Mouse (Mus musculus) forebrain, embryonic 16.5 days (tissue): ENCODE measurements around the gene Adarb1. TPM values are rescaled to one million over a fixed set of nuclear protein-coding genes. Genes with fewer than 3 reads are reported as not detected.

Experiments
- ATAC-seq: fragments of 200-750 bp; cut with Nextera tagmentation; 2 replicates; pipeline ENCODE4 v1.8.0; 2017; ENCODE audit warnings: mild to moderate bottlenecking, moderate library complexity
- H3K27ac ChIP-seq: fragments of 300-500 bp; sonication (generic); 2 replicates; pipeline ENCODE4 v1.5.1; 2014; ENCODE audit warnings: low read length, control low read depth
- H3K27me3 ChIP-seq: fragments of 300-500 bp; sonication (generic); replicated peaks from 2 replicates; pipeline ENCODE4 v1.6.1; 2014; ENCODE audit warnings: low read length; ENCODE audit not compliant: control insufficient read depth, insufficient read depth
- H3K36me3 ChIP-seq: fragments of 300-500 bp; sonication (generic); 2 replicates; pipeline ENCODE4 v1.6.1; 2014; ENCODE audit not compliant: control insufficient read depth, insufficient read depth
- H3K4me1 ChIP-seq: fragments of 300-500 bp; sonication (generic); replicated peaks from 2 replicates; pipeline ENCODE4 v1.6.1; 2014; ENCODE audit warnings: low read length; ENCODE audit not compliant: control insufficient read depth, insufficient read depth
- H3K4me2 ChIP-seq: fragments of 300-500 bp; sonication (generic); 2 replicates; pipeline ENCODE4 v1.6.1; 2014; ENCODE audit warnings: mild to moderate bottlenecking, low read length, control low read depth
- H3K4me3 ChIP-seq: fragments of 300-500 bp; sonication (generic); replicated peaks from 2 replicates; pipeline ENCODE4 v1.5.1; 2014; ENCODE audit warnings: mild to moderate bottlenecking, low read length, control low read depth
- H3K9ac ChIP-seq: fragments of 300-500 bp; sonication (generic); replicated peaks from 2 replicates; pipeline ENCODE4 v1.6.1; 2014; ENCODE audit warnings: low read depth, low read length, control low read depth
- H3K9me3 ChIP-seq: fragments of 300-500 bp; sonication (generic); 2 replicates; pipeline ENCODE4 v1.6.1; 2016; ENCODE audit warnings: low read length; ENCODE audit not compliant: control insufficient read depth
- WGBS: fragments of 180-500 bp; shearing (Covaris S2); extraction: QIAGEN DNeasy Blood & Tissue Kit; methylation state at CpG from one replicate; pipeline ENCODE4 v1.1.7; 2014; 5-methylcytosine and 5-hydroxymethylcytosine counted together
- polyA plus RNA-seq: library from polyadenylated mRNA; unstranded; fragments of >200 nt; fragmentation: Nextera tagmentation; extraction: Ambion mirVana; gene quantifications from 2 replicates; pipeline ENCODE4 v1.2.1, GENCODE M21; 2015

Adarb1 gene
- polyA plus RNA-seq, 1 experiment from 2014 or later = 17.8 TPM

- 72% methylated on average over 6 of the region's 6 CpGs for WGBS
- Histone ChIP-seq H3K4me3 (no peak overlapping the region), H3K9me3 (no peaks in the 10 kb centered on the region), H3K4me2 (no peak overlapping the region), H3K36me3 (no peaks in the 10 kb centered on the region), H3K4me1 (peaks cover 9% of the 10 kb centered on the region; the same call in 1 of the 2 replicates), H3K27ac (no peak overlapping the region), H3K27me3 (no peaks in the 10 kb centered on the region), H3K9ac (no peak overlapping the region)
- no peak for ATAC-seq
Measured at GRCm38 (mm10) chr10:77380716-77381115, 37.4 kb downstream of the Adarb1 start.

GRCm38 (mm10) chr10:77379199-77379598 is 38.9 kb downstream of the Adarb1 start:
- no peaks in the 10 kb centered on the region for H3K27me3 ChIP-seq
- peaks cover 9% of the 10 kb centered on the region; the same call in 1 of the 2 replicates for H3K4me1 ChIP-seq
- 98% methylated on average over 4 of the region's 4 CpGs for WGBS
- ATAC-seq = no peak
- H3K36me3 ChIP-seq = no peaks in the 10 kb centered on the region
- H3K4me3 ChIP-seq = no peak overlapping the region
- H3K9me3 ChIP-seq = no peaks in the 10 kb centered on the region
- H3K4me2 ChIP-seq = no peak overlapping the region
- no peak overlapping the region for H3K27ac ChIP-seq
- H3K9ac ChIP-seq = no peak overlapping the region

- WGBS = 94% methylated on average over 1 of the region's 1 CpGs
- Histone ChIP-seq H3K27ac (no peak overlapping the region), H3K4me1 (0 out of 2 replicates have a peak, but pooled peaks cover under 1% of the 10 kb centered on the region), H3K4me2 (no peak overlapping the region), H3K4me3 (no peak overlapping the region), H3K27me3 (no peaks in the 10 kb centered on the region), H3K36me3 (no peaks in the 10 kb centered on the region), H3K9me3 (no peaks in the 10 kb centered on the region), H3K9ac (no peak overlapping the region)
- ATAC-seq = no peak
Measured at GRCm38 (mm10) chr10:77376056-77376455, 42.0 kb downstream of the Adarb1 start.

- Histone ChIP-seq H3K27ac (no peak overlapping the region), H3K9ac (no peak overlapping the region), H3K36me3 (no peaks in the 10 kb centered on the region), H3K4me3 (no peak overlapping the region), H3K9me3 (no peaks in the 10 kb centered on the region), H3K27me3 (no peaks in the 10 kb centered on the region), H3K4me1 (no peaks in the 10 kb centered on the region), H3K4me2 (no peak overlapping the region)
- no peak for ATAC-seq
- WGBS = 86% methylated on average over 1 of the region's 1 CpGs
Measured at GRCm38 (mm10) chr10:77374948-77375347, 43.1 kb downstream of the Adarb1 start.

GRCm38 (mm10) chr10:77374407-77374806 is 43.7 kb downstream of the Adarb1 start:
- 83% methylated on average over 5 of the region's 5 CpGs for WGBS
- no peaks in the 10 kb centered on the region for H3K27me3 ChIP-seq

GRCm38 (mm10) chr10:77370129-77370528 is 47.9 kb downstream of the Adarb1 start:
- ATAC-seq = no peak
- no peaks in the 10 kb centered on the region for H3K36me3 ChIP-seq
- WGBS = 73% methylated on average over 5 of the region's 5 CpGs
- no peaks in the 10 kb centered on the region for H3K27me3 ChIP-seq
- H3K9ac ChIP-seq = no peak overlapping the region
- no peak overlapping the region for H3K4me3 ChIP-seq
- no peak overlapping the region for H3K27ac ChIP-seq
- H3K9me3 ChIP-seq = no peaks in the 10 kb centered on the region
- H3K4me2 ChIP-seq = no peak overlapping the region
- H3K4me1 ChIP-seq = peaks cover 7% of the 10 kb centered on the region

More at GRCm38 (mm10) chr10:77374407-77374806, 43.7 kb downstream of the Adarb1 start:
- Histone ChIP-seq H3K4me2 (no peak overlapping the region), H3K9ac (no peak overlapping the region), H3K4me3 (no peak overlapping the region), H3K9me3 (no peaks in the 10 kb centered on the region), H3K36me3 (no peaks in the 10 kb centered on the region), H3K4me1 (no peaks in the 10 kb centered on the region), H3K27ac (no peak overlapping the region)
- no peak for ATAC-seq

GRCm38 (mm10) chr10:77367973-77368372 is 50.1 kb downstream of the Adarb1 start:
- Histone ChIP-seq H3K4me3 (no peak overlapping the region), H3K4me1 (peaks cover 7% of the 10 kb centered on the region), H3K4me2 (no peak overlapping the region), H3K36me3 (no peaks in the 10 kb centered on the region), H3K27ac (no peak overlapping the region), H3K27me3 (no peaks in the 10 kb centered on the region), H3K9me3 (no peaks in the 10 kb centered on the region), H3K9ac (no peak overlapping the region)
- 35% methylated on average over 6 of the region's 6 CpGs for WGBS
- ATAC-seq = no peak; the same call in 1 of the 2 replicates

GRCm38 (mm10) chr10:77366959-77367358 is 51.1 kb downstream of the Adarb1 start:
- Histone ChIP-seq H3K27me3 (no peaks in the 10 kb centered on the region), H3K9ac (no peak overlapping the region), H3K4me2 (no peak overlapping the region), H3K4me3 (no peak overlapping the region), H3K27ac (no peak overlapping the region), H3K9me3 (no peaks in the 10 kb centered on the region), H3K4me1 (peaks cover 7% of the 10 kb centered on the region), H3K36me3 (no peaks in the 10 kb centered on the region)
- 94% methylated on average over 4 of the region's 4 CpGs for WGBS
- ATAC-seq = no peak

- Histone ChIP-seq H3K27ac (no peak overlapping the region), H3K27me3 (no peaks in the 10 kb centered on the region), H3K9me3 (no peaks in the 10 kb centered on the region), H3K4me3 (no peak overlapping the region), H3K4me1 (peaks cover 7% of the 10 kb centered on the region), H3K36me3 (no peaks in the 10 kb centered on the region), H3K9ac (no peak overlapping the region), H3K4me2 (no peak overlapping the region)
- no peak for ATAC-seq
- 80% methylated on average over 2 of the region's 2 CpGs for WGBS
Measured at GRCm38 (mm10) chr10:77365212-77365611, 52.9 kb downstream of the Adarb1 start.

GRCm38 (mm10) chr10:77360486-77360885 is 57.6 kb downstream of the Adarb1 start:
- ATAC-seq = no peak

More at GRCm38 (mm10) chr10:77360486-77360885, 57.6 kb downstream of the Adarb1 start:
- Histone ChIP-seq H3K36me3 (no peaks in the 10 kb centered on the region), H3K4me2 (no peak overlapping the region), H3K4me3 (no peak overlapping the region), H3K4me1 (no peaks in the 10 kb centered on the region), H3K9ac (no peak overlapping the region), H3K27me3 (no peaks in the 10 kb centered on the region), H3K27ac (no peak overlapping the region), H3K9me3 (no peaks in the 10 kb centered on the region)
- 89% methylated on average over 2 of the region's 2 CpGs for WGBS
